Mouse (Mus musculus) urinary bladder, postnatal 36 days (tissue): ENCODE measurements around the gene Rala.
"Not testable (repeated sequence)": the region's sequence is repeated elsewhere in the genome, so short reads cannot be mapped to it uniquely, and the experiment has no call there.

Source experiments
- DNase-seq, 2 experiments: peaks; one replicate each; pipeline ENCODE4 v3.0.0; 2022; ENCODE audit warnings: low spot score in 2 of 2, mixed read lengths in 1 of 2

Rala gene

DNA sequence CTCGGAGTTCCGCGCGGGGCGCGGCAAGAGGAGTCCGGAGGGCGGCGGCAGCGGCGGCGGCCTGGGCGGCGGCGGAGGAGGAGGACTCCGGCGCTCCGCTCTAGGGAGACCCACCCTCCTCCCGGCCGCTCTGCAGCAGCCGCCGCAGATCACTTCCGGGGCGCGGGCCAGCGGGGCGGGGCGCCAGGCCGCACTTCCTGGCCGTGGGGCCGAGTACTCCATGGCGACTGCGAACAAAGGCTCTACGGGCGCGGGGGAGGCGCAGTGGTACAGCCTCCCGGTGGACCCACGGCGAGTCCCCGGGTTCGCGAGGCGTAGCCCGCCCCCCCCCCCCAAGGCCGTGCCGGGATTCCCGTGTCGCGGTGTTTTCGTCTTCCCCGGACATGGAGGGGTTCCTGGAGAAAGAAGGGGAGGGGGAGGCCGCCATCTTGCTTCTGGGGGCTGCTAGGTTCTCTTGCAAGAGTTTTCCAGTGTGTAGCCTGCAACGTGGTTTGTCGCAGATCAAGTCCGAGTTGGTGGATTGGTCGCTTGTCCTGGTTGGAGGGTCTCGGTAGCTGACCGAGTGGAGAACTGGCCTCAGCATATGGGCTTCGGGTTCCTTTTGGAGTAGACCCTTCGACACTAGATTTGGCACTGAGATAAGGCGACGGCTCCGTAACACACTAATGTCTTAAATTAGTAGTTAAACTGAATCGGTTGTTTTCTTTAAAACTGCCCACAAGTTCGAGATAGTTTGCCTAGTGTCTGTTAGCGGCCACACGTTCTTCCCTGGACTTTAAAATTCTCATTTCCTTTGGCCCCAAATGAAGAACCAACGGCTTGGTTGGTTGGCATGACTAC is at the start of gene Rala:
Gene Rala, minus strand, starts transcription at position 162 of the 840 bp plus-strand sequence.
- DNase-seq = peak; percentile 91 to 94

DNA sequence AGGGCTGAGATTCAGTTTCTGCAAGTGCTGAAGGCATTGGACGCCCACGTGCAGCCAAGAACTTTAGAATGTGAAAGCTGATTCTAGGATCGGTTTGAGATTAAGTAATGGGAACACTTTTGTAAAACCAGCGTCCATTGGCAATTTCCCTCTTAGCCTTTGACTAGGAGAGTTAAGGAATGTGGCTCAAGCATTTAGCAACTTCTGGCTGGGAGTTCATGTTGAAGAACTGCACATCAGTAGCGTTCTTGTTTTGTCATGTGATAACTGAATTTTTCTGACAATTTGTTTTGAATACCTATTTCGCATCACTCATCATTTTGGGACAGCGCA is 49.4 kb upstream of the Rala start:
- no peak for DNase-seq

- peak; percentile 86 to 91 for DNase-seq
Observed at GRCm38 (mm10) chr13:17992697-17993514, 48.9 kb upstream of the Rala start, which contains the start of gene Yae1d1. Gene Yae1d1 (minus strand): TSS chr13:17993349.

- no peak for DNase-seq
Observed at GRCm38 (mm10) chr13:17992009-17992408, 48.0 kb upstream of the Rala start.

- peak; percentile 27 to 28 for DNase-seq
Observed at GRCm38 (mm10) chr13:17983194-17983593, 39.2 kb upstream of the Rala start.

GRCm38 (mm10) chr13:17982634-17983033 is 38.6 kb upstream of the Rala start:
- no peak for DNase-seq

GRCm38 (mm10) chr13:17976854-17977739 is 33.1 kb upstream of the Rala start:
- DNase-seq = no peak

- peak; percentile 12 to 25 for DNase-seq
Observed at GRCm38 (mm10) chr13:17975891-17976290, 31.9 kb upstream of the Rala start.

DNA sequence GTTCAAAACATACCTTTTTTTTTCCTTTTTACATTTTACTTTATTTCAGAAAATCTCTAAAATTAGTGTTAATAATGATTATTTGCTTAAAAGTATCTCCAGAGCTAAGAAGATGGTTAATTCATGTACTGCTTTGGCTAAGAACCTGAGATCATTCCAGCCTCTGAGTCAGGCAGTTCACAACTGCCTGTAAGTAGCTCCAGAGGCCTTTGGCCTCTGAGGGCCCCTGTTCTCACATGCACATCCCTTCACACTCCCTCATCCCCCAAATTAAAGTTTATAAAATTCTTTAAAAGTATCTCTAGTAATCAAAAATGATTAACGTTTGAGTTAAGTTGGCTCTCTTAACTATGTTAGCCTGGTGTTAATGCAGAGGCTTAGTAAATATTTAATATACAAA is 31.4 kb upstream of the Rala start:
- no peak for DNase-seq

- DNase-seq = no peak
Observed at GRCm38 (mm10) chr13:17974734-17975133, 30.7 kb upstream of the Rala start.

DNA sequence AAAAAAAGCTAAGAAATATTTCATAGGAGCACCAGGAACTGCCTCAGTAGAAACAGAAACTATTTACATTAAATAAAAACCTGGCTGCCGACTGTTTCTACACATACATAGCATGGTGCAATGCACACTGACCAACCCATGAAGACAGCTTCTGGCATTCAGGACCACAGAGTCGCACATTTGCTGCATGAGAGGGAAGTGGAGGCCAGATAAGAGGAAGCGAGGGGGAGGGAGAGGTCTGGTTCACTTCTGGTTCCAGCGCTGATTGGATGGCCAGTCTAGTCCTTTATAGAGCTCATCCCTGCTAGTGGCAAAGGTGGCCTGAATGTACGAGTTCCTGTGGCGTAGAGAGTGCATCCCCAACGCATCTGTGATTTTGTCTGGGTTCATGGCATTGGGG is 16.6 kb upstream of the Rala start:
- DNase-seq = no peak

DNA sequence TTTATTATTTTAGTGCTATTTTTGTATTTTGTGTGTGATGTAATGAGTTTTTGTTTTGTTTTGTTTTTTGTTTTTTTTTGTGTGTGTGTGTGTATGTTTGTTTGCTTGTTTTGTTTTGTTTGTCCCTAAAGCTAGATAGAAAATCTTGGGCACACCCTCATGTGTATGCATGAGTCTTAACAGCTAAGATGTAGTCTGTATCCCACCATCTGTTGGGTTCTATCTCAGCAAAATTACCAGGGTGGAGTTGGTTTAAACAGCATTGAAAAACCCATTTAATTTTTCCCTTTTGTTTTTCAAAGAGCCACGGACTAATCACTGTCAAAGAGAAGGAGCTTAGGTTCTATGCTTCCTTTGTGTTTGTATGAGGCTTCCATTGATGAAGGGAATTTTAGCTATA is 10.2 kb upstream of the Rala start:
- DNase-seq = no peak

- not testable (repeated sequence) for DNase-seq
Observed at GRCm38 (mm10) chr13:17950581-17950980, 6.5 kb upstream of the Rala start.

DNA sequence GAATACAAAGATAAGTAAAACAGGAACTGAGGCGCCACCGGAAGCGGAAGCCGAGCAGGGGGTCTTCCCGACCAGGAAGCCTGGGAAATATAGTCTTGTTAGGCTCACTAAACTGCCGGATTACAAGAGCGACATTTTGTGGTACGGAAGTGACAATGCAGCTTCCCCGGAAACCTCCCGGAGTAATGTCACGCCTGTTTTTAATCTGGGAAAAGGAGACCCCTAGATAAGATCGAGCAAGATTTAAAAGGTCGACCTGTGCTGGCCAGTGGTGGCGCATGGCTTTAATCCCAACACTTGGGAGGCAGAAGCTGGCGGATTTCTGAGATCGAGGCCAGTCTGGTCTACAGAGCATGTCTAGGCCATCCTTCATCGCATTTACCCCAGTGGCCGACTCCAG is 5.5 kb upstream of the Rala start:
- no peak for DNase-seq

DNA sequence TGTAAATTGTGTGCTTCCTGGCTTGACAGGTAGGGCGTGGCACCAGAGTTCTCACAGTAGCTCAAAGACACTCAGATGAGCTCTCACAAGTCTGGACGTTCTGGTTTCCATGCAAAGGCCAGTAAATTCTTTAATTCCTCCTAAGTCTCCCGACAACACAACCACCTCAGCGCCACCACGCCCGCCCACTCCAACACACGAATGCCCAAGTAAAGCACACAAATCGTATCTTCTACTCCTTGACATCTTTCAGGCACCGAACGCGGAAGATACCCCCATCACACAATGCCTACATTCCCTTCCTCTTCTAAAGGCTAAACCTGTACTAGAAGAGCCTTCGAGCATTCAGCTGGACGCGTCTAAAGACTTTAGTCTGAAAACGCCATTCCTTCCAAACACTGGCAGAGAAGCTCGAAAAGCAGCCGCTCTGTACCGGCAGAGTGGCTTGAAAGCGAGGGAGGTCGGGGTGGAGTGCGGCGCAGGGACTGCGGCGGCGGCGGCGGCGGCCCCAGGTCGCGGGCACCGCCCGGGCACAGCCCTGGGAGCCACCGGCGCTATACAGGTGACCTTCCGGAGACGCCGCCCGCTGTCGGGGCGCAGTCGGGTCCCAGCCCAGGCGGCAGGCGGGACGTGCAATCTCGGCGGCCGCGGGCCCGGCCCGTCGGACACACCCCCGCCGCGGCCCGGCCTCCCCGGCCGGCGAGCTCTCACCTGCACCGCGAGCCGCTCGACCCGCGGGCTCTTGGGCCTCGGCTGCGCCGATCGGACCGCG is 547 bp downstream of the Rala start:
- DNase-seq = peak in 1 of 2 experiments; percentile 13

DNA sequence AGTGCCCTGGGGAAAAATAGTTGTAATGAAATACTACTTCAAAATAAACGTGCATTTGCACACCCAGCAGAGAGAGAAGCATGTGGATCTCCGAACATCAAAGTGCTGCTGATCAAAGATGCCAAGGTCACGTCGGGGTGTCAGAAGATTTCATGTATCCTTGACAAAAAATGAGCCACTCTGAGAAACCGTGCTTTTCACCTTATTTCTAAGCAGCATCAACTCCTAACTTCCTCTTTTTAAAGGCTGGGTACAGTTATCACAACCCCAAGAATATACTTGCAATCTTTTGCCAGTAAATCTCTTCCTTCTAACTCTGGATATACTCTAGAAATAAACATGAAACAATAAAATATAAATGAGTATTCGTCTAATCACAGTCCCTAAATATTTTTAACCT is 1.7 kb downstream of the Rala start:
- no peak for DNase-seq

- DNase-seq = no peak
Observed at GRCm38 (mm10) chr13:17907309-17907708, 36.7 kb downstream of the Rala start.

- DNase-seq = no peak
Observed at GRCm38 (mm10) chr13:17901474-17901873, 42.6 kb downstream of the Rala start.

- no peak for DNase-seq
Observed at GRCm38 (mm10) chr13:17900641-17901040, 43.4 kb downstream of the Rala start.

DNA sequence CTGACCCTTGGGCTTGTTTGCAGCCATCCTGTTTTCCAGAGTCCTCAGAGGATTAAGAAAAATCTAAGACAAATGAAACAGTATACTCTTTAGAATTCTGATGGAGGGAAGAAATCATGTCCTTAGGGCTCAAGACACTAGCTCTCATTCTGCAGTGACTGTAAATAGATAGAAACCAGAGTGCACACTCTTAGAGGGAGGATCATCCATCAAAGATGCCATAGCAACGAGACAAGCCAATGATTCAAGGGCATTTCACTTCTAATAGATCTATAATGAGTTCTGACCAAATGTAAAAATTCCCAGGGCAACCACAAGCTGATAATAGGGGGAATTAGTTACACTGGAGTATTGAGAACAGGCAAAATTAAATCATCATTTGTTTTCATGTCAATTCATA is 47.0 kb downstream of the Rala start:
- DNase-seq = no peak

- no peak for DNase-seq
Observed at GRCm38 (mm10) chr13:17891545-17891944, 52.5 kb downstream of the Rala start.
